Mouse (Mus musculus): ENCODE data around the gene Sh3rf1. TPM values are rescaled to one million over a fixed set of nuclear protein-coding genes. Genes with fewer than 3 reads are reported as not detected.

Gene Sh3rf1
- polyA plus RNA-seq, 1 experiment: 2.1 TPM

GRCm38 (mm10) chr8:61208719-61209118 is 15.0 kb upstream of the Sh3rf1 start:
- no peaks in the 10 kb centered on the region for H3K4me1 ChIP-seq (ENCODE audit: control insufficient read depth, insufficient read depth, insufficient read length, low read length)
- no peak overlapping the region for H3K27ac ChIP-seq (replicated peaks; ENCODE audit: low read depth, low read length)
- H3K4me3 ChIP-seq (ENCODE audit: insufficient read depth, low read depth, low read length): no peak overlapping the region

GRCm38 (mm10) chr8:61210836-61211235 is 12.8 kb upstream of the Sh3rf1 start:
- Histone ChIP-seq H3K4me1 (ENCODE audit: control insufficient read depth, insufficient read depth, insufficient read length, low read length) (no peaks in the 10 kb centered on the region), H3K4me3 (ENCODE audit: insufficient read depth, low read depth, low read length) (no peak overlapping the region)

GRCm38 (mm10) chr8:61215081-61215819 is 8.4 kb upstream of the Sh3rf1 start:
- no peak overlapping the region for H3K4me3 ChIP-seq (ENCODE audit: insufficient read depth, low read depth, low read length)
- H3K4me1 ChIP-seq (ENCODE audit: control insufficient read depth, insufficient read depth, insufficient read length, low read length): no peaks in the 10 kb centered on the region
- H3K27ac ChIP-seq (replicated peaks; ENCODE audit: low read depth, low read length): no peak overlapping the region

More at GRCm38 (mm10) chr8:61210836-61211235, 12.8 kb upstream of the Sh3rf1 start:
- H3K27ac ChIP-seq (replicated peaks; ENCODE audit: low read depth, low read length): no peak overlapping the region

GRCm38 (mm10) chr8:61217017-61217416 is 6.7 kb upstream of the Sh3rf1 start:
- Histone ChIP-seq H3K4me1 (ENCODE audit: control insufficient read depth, insufficient read depth, insufficient read length, low read length) (no peaks in the 10 kb centered on the region), H3K4me3 (ENCODE audit: insufficient read depth, low read depth, low read length) (no peak overlapping the region), H3K27ac (replicated peaks; ENCODE audit: low read depth, low read length) (no peak overlapping the region)

GRCm38 (mm10) chr8:61217426-61217825 is 6.2 kb upstream of the Sh3rf1 start:
- H3K4me3 ChIP-seq (ENCODE audit: insufficient read depth, low read depth, low read length): no peak overlapping the region
- no peak overlapping the region for H3K27ac ChIP-seq (replicated peaks; ENCODE audit: low read depth, low read length)
- no peaks in the 10 kb centered on the region for H3K4me1 ChIP-seq (ENCODE audit: control insufficient read depth, insufficient read depth, insufficient read length, low read length)

GRCm38 (mm10) chr8:61218439-61218838 is 5.2 kb upstream of the Sh3rf1 start:
- H3K27ac ChIP-seq (replicated peaks; ENCODE audit: low read depth, low read length): no peak overlapping the region
- H3K4me3 ChIP-seq (ENCODE audit: insufficient read depth, low read depth, low read length): no peak overlapping the region
- no peaks in the 10 kb centered on the region for H3K4me1 ChIP-seq (ENCODE audit: control insufficient read depth, insufficient read depth, insufficient read length, low read length)

GRCm38 (mm10) chr8:61223283-61223682 is 389 bp upstream of the Sh3rf1 start:
- peak overlapping the region; percentile 92 for H3K4me3 ChIP-seq (ENCODE audit: insufficient read depth, low read depth, low read length)
- H3K4me1 ChIP-seq (ENCODE audit: control insufficient read depth, insufficient read depth, insufficient read length, low read length): peaks cover 8% of the 10 kb centered on the region
- H3K27ac ChIP-seq (replicated peaks; ENCODE audit: low read depth, low read length): peak overlapping the region; percentile 61; the same call in 1 of the 2 replicates

- Histone ChIP-seq H3K4me1 (ENCODE audit: control insufficient read depth, insufficient read depth, insufficient read length, low read length) (peaks cover 13% of the 10 kb centered on the region), H3K4me3 (ENCODE audit: insufficient read depth, low read depth, low read length) (peak overlapping the region; percentile 92), H3K27ac (replicated peaks; ENCODE audit: low read depth, low read length) (peak overlapping the region; percentile 79)
These were observed 864 bp downstream of the Sh3rf1 start for GRCm38 (mm10) chr8:61224380-61225092.

- H3K27ac ChIP-seq (replicated peaks; ENCODE audit: low read depth, low read length): peak overlapping the region; percentile 79
- H3K4me1 ChIP-seq (ENCODE audit: control insufficient read depth, insufficient read depth, insufficient read length, low read length): peaks cover 19% of the 10 kb centered on the region
- H3K4me3 ChIP-seq (ENCODE audit: insufficient read depth, low read depth, low read length): peak overlapping the region; percentile 92
These were observed 2.1 kb downstream of the Sh3rf1 start for GRCm38 (mm10) chr8:61225581-61226395.

- peaks cover 25% of the 10 kb centered on the region for H3K4me1 ChIP-seq (ENCODE audit: control insufficient read depth, insufficient read depth, insufficient read length, low read length)
- H3K27ac ChIP-seq (replicated peaks; ENCODE audit: low read depth, low read length): no peak overlapping the region
- H3K4me3 ChIP-seq (ENCODE audit: insufficient read depth, low read depth, low read length): no peak overlapping the region
These were observed 3.0 kb downstream of the Sh3rf1 start for GRCm38 (mm10) chr8:61226632-61227031.

- H3K4me3 ChIP-seq (ENCODE audit: insufficient read depth, low read depth, low read length): peak overlapping the region; percentile 8
- H3K27ac ChIP-seq (replicated peaks; ENCODE audit: low read depth, low read length): peak overlapping the region; percentile 31; the same call in 1 of the 2 replicates
- H3K4me1 ChIP-seq (ENCODE audit: control insufficient read depth, insufficient read depth, insufficient read length, low read length): peaks cover 25% of the 10 kb centered on the region
These were observed 5.0 kb downstream of the Sh3rf1 start for GRCm38 (mm10) chr8:61228678-61229077.

- Histone ChIP-seq H3K4me1 (ENCODE audit: control insufficient read depth, insufficient read depth, insufficient read length, low read length) (peaks cover 25% of the 10 kb centered on the region), H3K4me3 (ENCODE audit: insufficient read depth, low read depth, low read length) (no peak overlapping the region), H3K27ac (replicated peaks; ENCODE audit: low read depth, low read length) (no peak overlapping the region)
These were observed 6.0 kb downstream of the Sh3rf1 start for GRCm38 (mm10) chr8:61229511-61230195.

- Histone ChIP-seq H3K4me3 (ENCODE audit: insufficient read depth, low read depth, low read length) (no peak overlapping the region), H3K27ac (replicated peaks; ENCODE audit: low read depth, low read length) (no peak overlapping the region), H3K4me1 (ENCODE audit: control insufficient read depth, insufficient read depth, insufficient read length, low read length) (peaks cover 21% of the 10 kb centered on the region)
These were observed 7.4 kb downstream of the Sh3rf1 start for GRCm38 (mm10) chr8:61230881-61231755.

GRCm38 (mm10) chr8:61235499-61235898 is 11.8 kb downstream of the Sh3rf1 start:
- peaks cover 8% of the 10 kb centered on the region for H3K4me1 ChIP-seq (ENCODE audit: control insufficient read depth, insufficient read depth, insufficient read length, low read length)
- no peak overlapping the region for H3K27ac ChIP-seq (replicated peaks; ENCODE audit: low read depth, low read length)
- no peak overlapping the region for H3K4me3 ChIP-seq (ENCODE audit: insufficient read depth, low read depth, low read length)
